Mouse (Mus musculus) left cerebral cortex, adult 6 months (tissue): Measurements from ENCODE around the gene B3gnt7. TPM values are rescaled to one million over a fixed set of nuclear protein-coding genes. Genes with fewer than 3 reads are reported as not detected.

Source experiments
- long read RNA-seq, 2 experiments: library from polyadenylated mRNA; unstranded; transcript quantifications; one replicate each; pipeline ENCODE4 v2.0.0; 2019 to 2020
- polyA plus RNA-seq: library from polyadenylated mRNA; unstranded; fragments of <200 nt; fragmentation: Nextera tagmentation; gene quantifications from 2 replicates; pipeline ENCODE4 v1.2.3, GENCODE M21; 2021

The B3gnt7 gene
- polyA plus RNA-seq = 0.27 and 0.79 TPM in 2 replicates
- long read RNA-seq, experiment 1, partial matches to known transcripts = 0 of 2 reads
- long read RNA-seq, experiment 1, other reads (novel, unspliced or antisense) = 0 of 2 reads
- long read RNA-seq, experiment 2 = 0 reads

DNA sequence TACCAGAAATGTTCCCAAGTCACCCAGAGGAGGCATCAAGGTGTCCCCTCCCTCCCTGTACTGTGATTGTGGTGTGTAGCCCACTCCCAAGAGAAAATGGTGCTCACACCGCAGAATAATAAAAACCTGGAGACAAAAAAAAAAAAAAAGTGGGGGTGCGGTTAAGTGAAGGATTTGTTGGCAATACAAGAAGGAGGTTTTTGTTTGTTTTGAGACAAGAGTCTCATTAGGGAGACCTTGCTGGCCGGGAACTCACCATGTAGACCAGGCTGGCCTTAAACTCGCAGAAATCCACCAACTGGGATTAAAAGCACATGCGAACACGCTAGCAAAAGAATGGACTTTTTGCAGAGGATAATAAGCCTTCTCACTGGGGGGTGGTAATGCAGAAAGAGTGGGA lies at the start of gene B3gnt7:
TSS of gene B3gnt7 (plus strand) at position 301 of the 400 bp plus-strand sequence.

Other genes with a start within 250 kb of the B3gnt7 start
- gene Psmd1, start 238.4 kb upstream of the B3gnt7 start, polyA plus RNA-seq = 69.8 and 95.6 TPM in 2 replicates
- gene Htr2b, start 190.9 kb upstream of the B3gnt7 start, polyA plus RNA-seq = 0.10 and 0.12 TPM in 2 replicates
- 0.21 and 0.69 TPM in 2 replicates for gene Gm21972, start 169.2 kb upstream of the B3gnt7 start, polyA plus RNA-seq
- 40.2 and 41.8 TPM in 2 replicates for gene Armc9, start 148.1 kb upstream of the B3gnt7 start, polyA plus RNA-seq
- 68.9 and 73.0 TPM in 2 replicates for gene Ncl, start 56.6 kb downstream of the B3gnt7 start, polyA plus RNA-seq
- gene Nmur1, start 123.4 kb downstream of the B3gnt7 start, polyA plus RNA-seq = 0.09 and 0.16 TPM in 2 replicates
- gene Tex44, start 123.5 kb downstream of the B3gnt7 start, polyA plus RNA-seq = not detected in 2 replicates
- 388 and 389 TPM in 2 replicates for gene Ptma, start 223.9 kb downstream of the B3gnt7 start, polyA plus RNA-seq